Comparison of ENCODE assay signal across 28 mouse cellular contexts in the genomic region with DNA sequence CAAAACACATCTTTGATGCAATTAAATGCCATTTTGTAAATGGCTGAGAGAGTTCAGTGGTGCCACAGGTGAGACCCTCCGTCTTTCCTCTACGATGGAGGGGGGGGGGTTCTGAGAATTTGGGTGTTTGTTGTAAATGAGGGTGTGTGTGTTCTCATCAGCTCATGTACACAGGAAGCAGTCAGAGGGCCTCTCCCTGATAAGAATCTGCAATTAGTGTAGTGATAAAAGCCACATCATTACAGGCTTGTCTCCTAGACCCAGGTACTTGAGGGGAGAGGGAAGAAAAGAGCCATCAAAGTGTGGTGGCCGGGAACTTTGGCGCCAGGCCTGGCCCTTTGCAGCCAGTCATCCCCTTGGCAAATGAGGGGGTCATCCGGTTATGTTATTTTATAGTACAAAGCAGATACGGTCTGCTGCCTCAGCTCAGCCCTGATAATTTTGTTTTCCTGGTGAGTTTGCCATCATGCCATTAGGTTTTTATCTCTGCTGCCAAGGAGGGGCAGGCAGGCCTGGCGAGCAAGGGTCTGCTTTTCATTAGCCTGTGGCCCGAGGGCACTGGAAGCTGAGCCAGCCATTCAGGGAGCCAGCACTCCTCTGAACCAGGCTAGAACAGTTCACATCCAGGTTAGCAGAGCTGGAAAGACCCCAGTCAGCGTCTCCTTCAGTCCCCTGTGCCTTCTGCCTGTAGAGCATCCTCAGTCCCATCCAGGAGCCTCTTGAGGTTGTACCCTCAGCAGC. TPM values are rescaled to one million over a fixed set of nuclear protein-coding genes. Genes with fewer than 3 reads are reported as not detected.
A peak's percentile ranks its signal among the peaks of the same experiment; 100 is the strongest.
DNase-seq lines count a peak whose midpoint lies in the region; ATAC-seq and TF ChIP-seq lines count a peak whose summit lies in the region.
"Had no signal": no experiment of that assay in that cellular context is flagged by ENCODE, and none has a peak within 500 bp of the region (broad histone marks: within the 10 kb centered on the region; RNA-seq: fewer than 3 reads in every experiment).

No protein-coding gene starts in this region.

- DNase-seq in embryo, embryonic 10 days (ENCODE audit: low spot score), result peak; percentile 44
- no peak for DNase-seq in embryo, embryonic 9.5 days (ENCODE audit: extremely low spot score)
- DNase-seq in CD4-positive, CD25-positive, alpha-beta regulatory T cell, adult 2 months (ENCODE audit: low read depth, low spot score), result peak; percentile 5
- peak; percentile 38 for DNase-seq in brain, embryonic 14.5 days (ENCODE audit: low read depth)
- DNase-seq in induced T-regulatory cell, adult 2 months (ENCODE audit: low read depth), result peak; percentile 1
- no peak for DNase-seq in spleen, adult 12 weeks (ENCODE audit: low spot score)
- DNase-seq in hindbrain, embryonic 11.5 days (ENCODE audit: low spot score), result no peak
- DNase-seq: adrenal gland, postnatal 36 days; cerebellum, adult 11 months; kidney, postnatal 4 days; lung, postnatal 4 days; midbrain, embryonic 14.5 days had no signal

- no peaks in the 10 kb centered on the region; the same call in 1 of the 2 replicates for H3K27me3 ChIP-seq in kidney, embryonic 14.5 days (ENCODE audit: control insufficient read depth, insufficient read depth, low read length)
- peaks cover 2% of the 10 kb centered on the region; the same call in 1 of the 2 replicates for H3K27me3 ChIP-seq in hindbrain, embryonic 11.5 days (ENCODE audit: control insufficient read depth, insufficient read depth, low read length)
- H3K27me3 ChIP-seq: forebrain, embryonic 13.5 days; hindbrain, embryonic 15.5 days; Patski had no signal

- no peaks in the 10 kb centered on the region for H3K4me1 ChIP-seq in kidney, embryonic 14.5 days (ENCODE audit: control insufficient read depth, insufficient read depth, low read length)
- no peaks in the 10 kb centered on the region for H3K4me1 ChIP-seq in hindbrain, embryonic 11.5 days (replicated peaks; ENCODE audit: control insufficient read depth, insufficient read depth, low read length)
- H3K4me1 ChIP-seq: forebrain, embryonic 13.5 days; hindbrain, embryonic 15.5 days had no signal

- no peak for TF ChIP-seq POLR2A in brain, embryonic 14.5 days (IDR thresholded peaks at IDR 0.05; ENCODE audit: borderline replicate concordance, extremely low read depth, insufficient read depth, insufficient read length, poor library complexity, severe bottlenecking)

- no peak overlapping the region for H3K9ac ChIP-seq in kidney, embryonic 14.5 days (ENCODE audit: low read depth, low read length)
- no peak overlapping the region for H3K9ac ChIP-seq in hindbrain, embryonic 11.5 days (ENCODE audit: low read depth, low read length)
- H3K9ac ChIP-seq: forebrain, embryonic 13.5 days; hindbrain, embryonic 15.5 days; kidney, embryonic 15.5 days had no signal

- no peaks in the 10 kb centered on the region for H3K9me3 ChIP-seq in kidney, embryonic 14.5 days (ENCODE audit: control insufficient read depth, low read length)
- H3K9me3 ChIP-seq in hindbrain, embryonic 11.5 days (ENCODE audit: control insufficient read depth, low read length), result no peaks in the 10 kb centered on the region
- H3K9me3 ChIP-seq: forebrain, embryonic 13.5 days; hindbrain, embryonic 15.5 days; kidney, embryonic 15.5 days had no signal

- H3K27ac ChIP-seq in kidney, embryonic 14.5 days (ENCODE audit: low read depth, low read length), result no peak overlapping the region
- no peak overlapping the region for H3K27ac ChIP-seq in hindbrain, embryonic 11.5 days (ENCODE audit: low read depth, low read length)
- H3K27ac ChIP-seq: forebrain, embryonic 13.5 days; hindbrain, embryonic 15.5 days; kidney, embryonic 15.5 days had no signal

- TF ChIP-seq CTCF in brain, embryonic 14.5 days (IDR thresholded peaks at IDR 0.05; ENCODE audit: borderline replicate concordance, extremely low read depth, insufficient read depth, insufficient read length), result no peak

- H3K4me3 ChIP-seq in kidney, embryonic 14.5 days (ENCODE audit: low read length), result no peak overlapping the region
- no peak overlapping the region for H3K4me3 ChIP-seq in hindbrain, embryonic 11.5 days (ENCODE audit: low read depth, low read length)
- H3K4me3 ChIP-seq: forebrain, embryonic 13.5 days; hindbrain, embryonic 15.5 days; kidney, embryonic 15.5 days had no signal

- no peak for ATAC-seq in kidney, embryonic 14.5 days (ENCODE audit: low FRiP score, low TSS enrichment)
- no peak for ATAC-seq in hindbrain, embryonic 11.5 days (ENCODE audit: low FRiP score)
- ATAC-seq: forebrain, embryonic 13.5 days; intestine, embryonic 16.5 days; Patski had no signal

- 61% methylated on average over 9 of the region's 9 CpGs for WGBS in kidney, embryonic 14.5 days
- 61% methylated on average over 9 of the region's 9 CpGs for WGBS in hindbrain, embryonic 11.5 days

- no peaks in the 10 kb centered on the region for H3K36me3 ChIP-seq in kidney, embryonic 14.5 days (ENCODE audit: control insufficient read depth, insufficient read depth, low read length)
- H3K36me3 ChIP-seq in hindbrain, embryonic 11.5 days (ENCODE audit: control insufficient read depth, insufficient read depth, low read length), result no peaks in the 10 kb centered on the region
- H3K36me3 ChIP-seq: hindbrain, embryonic 15.5 days; kidney, embryonic 15.5 days had no signal

- H3K4me2 ChIP-seq in kidney, embryonic 14.5 days (replicated peaks; ENCODE audit: low read depth, low read length), result no peak overlapping the region
- no peak overlapping the region for H3K4me2 ChIP-seq in hindbrain, embryonic 11.5 days (replicated peaks; ENCODE audit: low read depth, low read length)
- H3K4me2 ChIP-seq: forebrain, embryonic 13.5 days; heart, embryonic 11.5 days; hindbrain, embryonic 15.5 days; kidney, embryonic 15.5 days had no signal

RNA-seq across cellular contexts. Expression of a gene that starts 59.7 kb away (rescaled TPM):
- polyA plus RNA-seq in brain, embryonic 14.5 days (2012; rRNA removed), result not detected in 2 replicates
- polyA plus RNA-seq in kidney, embryonic 14.5 days (2014; fragmentation: Nextera tagmentation; extraction: Ambion mirVana), result not detected in 2 replicates
- polyA plus RNA-seq in hindbrain, embryonic 11.5 days (2014; fragmentation: Nextera tagmentation; extraction: Ambion mirVana), result not detected in 2 replicates
- polyA plus RNA-seq: C2C12; forebrain, embryonic 13.5 days; heart, embryonic 11.5 days; heart, postnatal 0 days; hindbrain, embryonic 15.5 days; intestine, embryonic 16.5 days; kidney, embryonic 15.5 days; liver, adult 2 months; liver, embryonic 16.5 days; lung, embryonic 16.5 days; midbrain, embryonic 14.5 days; neural tube, embryonic 11.5 days; Patski; small intestine, adult 2 months; thymus, postnatal 0 days; urinary bladder, adult 2 months had no signal

Comparison
In these comparisons a context has a peak if more than half of its experiments do, and no peak if none do; other contexts are left out.
1. DNase-seq: peak in embryo, embryonic 10 days (single experiment), CD4-positive, CD25-positive, alpha-beta regulatory T cell, adult 2 months (single experiment), brain, embryonic 14.5 days (single experiment) and induced T-regulatory cell, adult 2 months (single experiment); none in embryo, embryonic 9.5 days (single experiment), spleen, adult 12 weeks (single experiment) and hindbrain, embryonic 11.5 days (single experiment).